Mouse (Mus musculus): ENCODE measurements at regions not wholly inside any gene's neighbourhood (a gene's known extent, or its start where the extent isn't known, plus 50 kb on each side); places are given as distances from the start of the nearest gene placed in this dataset.

DNA sequence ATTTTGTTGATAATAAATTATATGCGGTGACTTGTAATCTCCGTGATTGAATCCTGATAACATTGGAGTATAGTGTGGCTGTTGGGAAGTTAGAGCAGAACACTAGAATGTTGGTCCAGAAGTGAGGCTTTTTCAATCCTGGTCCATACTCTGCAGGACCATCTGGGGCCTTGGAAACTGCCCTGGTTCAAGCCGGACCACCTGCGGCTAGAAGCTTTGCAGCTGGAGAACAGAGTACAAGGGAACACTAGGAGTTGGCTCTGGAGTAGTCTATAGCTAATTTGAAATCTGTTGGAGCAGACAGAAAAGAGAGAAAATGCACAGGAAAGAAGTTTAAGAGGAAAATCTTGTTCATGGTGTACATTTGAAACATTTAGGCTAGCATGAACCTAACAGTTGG is 79.0 kb downstream of the Casp12 start:
- TF ChIP-seq CTCF (IDR thresholded peaks at IDR 0.05; ENCODE audit: control insufficient read depth, insufficient read depth, insufficient replicate concordance, low read depth, low read length) (no peak), POLR2A (IDR thresholded peaks at IDR 0.05; ENCODE audit: control insufficient read depth, low read depth, low read length) (no peak)

Measured in testis, adult 2 months (tissue).